Mouse (Mus musculus) embryo, embryonic 9.5 days (tissue): Measurements from ENCODE around the gene Pin4.
A peak's percentile ranks its signal among the peaks of the same experiment; 100 is the strongest.

Experiments
- DNase-seq: peaks from one replicate; pipeline ENCODE4 v3.0.0-alpha.2; 2017; ENCODE audit errors: extremely low spot score

The Pin4 gene

DNA sequence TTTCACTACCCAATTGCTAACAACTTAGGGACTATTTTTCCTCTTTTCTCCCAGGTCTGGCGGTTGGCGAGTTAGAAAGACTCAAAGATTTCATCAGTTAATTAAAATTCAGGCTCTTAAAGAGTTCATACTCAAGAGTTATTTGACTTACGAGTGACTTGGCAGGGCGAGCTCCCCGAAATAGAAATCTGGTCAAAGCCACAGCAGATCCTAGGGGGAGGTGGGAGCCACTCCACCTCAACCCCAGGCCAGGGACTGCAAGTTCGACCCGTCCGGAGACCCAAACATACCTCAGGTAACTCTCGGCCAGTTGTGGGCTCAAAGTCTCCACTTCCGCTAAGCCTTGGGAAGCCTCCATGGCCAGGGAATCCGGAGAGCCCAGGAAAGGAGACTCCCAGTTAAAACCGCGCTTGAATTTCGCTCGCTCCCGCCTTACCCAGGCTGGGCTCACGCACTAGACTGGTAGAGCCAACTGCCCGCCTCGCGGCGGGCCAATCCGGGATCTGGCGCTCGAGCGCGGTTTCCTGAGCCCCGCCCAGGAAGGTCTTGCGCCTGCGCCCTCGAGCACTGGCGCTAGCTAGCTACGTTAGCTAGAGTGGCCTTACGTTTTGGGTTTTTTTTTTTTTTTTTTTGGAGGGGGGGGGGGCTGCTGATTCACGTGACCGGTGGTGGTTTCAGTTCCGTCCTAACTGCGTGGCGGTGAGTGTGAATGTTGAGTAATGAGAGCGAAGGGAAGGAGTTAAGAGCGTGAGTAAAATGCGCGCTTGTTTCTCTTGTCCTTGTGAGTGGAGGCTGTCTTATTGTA is 37.6 kb downstream of the Pin4 start, which contains the start of gene Ercc6l:
Gene Ercc6l (minus strand): TSS at position 474 of the 805 bp plus-strand sequence.
- DNase-seq: peak; percentile 83

DNA sequence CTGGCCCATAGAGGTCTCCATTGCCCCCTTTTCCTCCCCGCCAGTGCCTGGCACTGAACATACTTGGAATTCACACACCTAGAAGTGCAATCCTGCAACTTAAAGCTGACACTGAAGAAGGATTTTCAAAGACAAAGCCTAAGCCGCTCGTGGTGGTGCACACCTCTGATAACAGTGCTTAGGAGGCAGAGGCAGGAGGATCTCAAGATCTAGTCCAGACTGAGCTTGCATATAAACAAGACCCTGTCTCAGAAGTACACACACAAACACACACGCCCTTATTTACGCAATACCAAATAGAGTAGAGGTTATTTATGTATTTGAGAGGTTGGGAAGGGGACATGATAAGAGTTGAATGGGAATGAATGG is 38.2 kb downstream of the Pin4 start:
- DNase-seq: no peak

DNA sequence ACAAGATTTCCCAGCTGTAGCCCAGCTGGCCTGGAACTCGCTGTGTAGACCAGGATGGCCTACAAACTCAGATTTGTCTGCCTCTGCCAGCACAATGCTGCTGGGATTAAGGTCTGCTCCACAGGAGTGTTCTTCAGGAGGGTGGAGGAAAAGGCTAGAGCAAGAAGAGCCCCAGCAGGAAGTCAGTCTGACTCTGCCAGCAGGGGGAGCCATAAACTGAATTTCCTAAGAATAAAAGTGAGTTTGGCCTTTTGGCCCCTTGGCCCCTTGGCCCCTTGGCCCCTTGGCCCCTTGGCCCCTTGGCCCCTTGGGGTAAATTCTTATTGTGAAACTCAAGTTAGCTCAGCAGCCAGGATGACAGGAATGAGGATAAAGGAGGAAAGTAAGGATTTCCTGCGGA is 40.5 kb downstream of the Pin4 start:
- peak; percentile 34 for DNase-seq

DNA sequence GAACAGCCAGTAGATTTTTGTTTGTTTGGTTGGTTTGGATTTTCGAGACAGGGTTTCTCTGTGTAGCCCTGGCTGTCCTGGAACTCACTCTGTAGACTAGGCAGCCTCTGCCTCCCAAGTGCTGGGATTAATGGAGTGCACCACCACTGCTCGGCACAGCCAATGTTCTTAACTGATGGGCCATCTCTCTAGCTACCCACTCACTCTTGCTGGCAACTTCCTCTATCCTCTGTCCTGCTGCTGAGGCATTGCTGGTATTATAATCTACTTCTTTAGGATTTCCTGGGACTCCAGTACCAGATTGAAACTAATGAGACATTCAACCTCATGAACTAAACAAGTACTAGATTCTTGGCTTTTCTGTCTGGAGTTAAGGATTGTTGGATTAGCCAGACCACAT is 41.3 kb downstream of the Pin4 start:
- no peak for DNase-seq

DNA sequence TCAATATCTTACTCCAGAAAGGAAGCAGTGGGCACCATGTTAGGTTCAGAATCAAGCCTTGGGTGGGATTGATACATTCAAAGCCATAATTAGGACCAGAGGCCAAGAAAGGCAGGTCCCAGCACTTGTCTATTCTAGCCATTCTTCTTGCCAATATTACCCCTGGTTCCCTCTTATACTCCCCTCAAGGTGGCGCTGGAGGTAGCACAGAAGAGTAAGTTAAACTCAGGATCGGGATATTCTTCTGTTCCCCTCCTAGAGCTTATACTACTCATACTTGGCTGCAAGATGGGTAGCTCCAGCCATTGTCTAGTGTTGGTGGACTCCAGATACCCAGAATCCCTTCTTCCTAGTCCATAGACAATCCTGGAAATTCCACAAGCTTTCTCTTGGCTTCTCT is 43.8 kb downstream of the Pin4 start:
- DNase-seq: no peak

GRCm38 (mm10) chrX:102163529-102163928 is 44.3 kb downstream of the Pin4 start:
- no peak for DNase-seq

- no peak for DNase-seq
These were observed 47.3 kb downstream of the Pin4 start for GRCm38 (mm10) chrX:102166521-102166920.

GRCm38 (mm10) chrX:102166986-102167385 is 47.7 kb downstream of the Pin4 start:
- DNase-seq: no peak

DNA sequence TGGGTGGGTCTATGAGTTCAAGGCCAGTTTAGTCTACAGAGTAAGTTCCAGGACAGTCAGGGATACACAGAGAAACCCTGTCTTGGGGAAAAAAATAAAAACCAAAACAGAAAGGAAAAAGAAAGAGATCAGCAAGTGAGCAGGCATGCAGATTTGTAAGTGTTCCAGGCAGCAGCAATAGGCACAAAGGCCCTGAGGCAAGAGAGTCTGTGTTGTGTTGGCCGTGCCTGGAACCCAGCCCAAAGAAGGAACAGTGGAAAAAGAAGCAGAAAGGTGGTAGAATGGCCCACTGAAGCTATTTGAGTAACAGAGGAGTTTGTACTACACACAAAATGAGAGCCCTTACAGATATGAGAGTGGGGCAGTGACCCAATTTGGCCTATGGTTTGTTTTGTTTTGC is 50.5 kb downstream of the Pin4 start:
- no peak for DNase-seq

GRCm38 (mm10) chrX:102170135-102170534 is 50.9 kb downstream of the Pin4 start:
- DNase-seq: no peak

GRCm38 (mm10) chrX:102170900-102171299 is 51.7 kb downstream of the Pin4 start:
- no peak for DNase-seq

DNA sequence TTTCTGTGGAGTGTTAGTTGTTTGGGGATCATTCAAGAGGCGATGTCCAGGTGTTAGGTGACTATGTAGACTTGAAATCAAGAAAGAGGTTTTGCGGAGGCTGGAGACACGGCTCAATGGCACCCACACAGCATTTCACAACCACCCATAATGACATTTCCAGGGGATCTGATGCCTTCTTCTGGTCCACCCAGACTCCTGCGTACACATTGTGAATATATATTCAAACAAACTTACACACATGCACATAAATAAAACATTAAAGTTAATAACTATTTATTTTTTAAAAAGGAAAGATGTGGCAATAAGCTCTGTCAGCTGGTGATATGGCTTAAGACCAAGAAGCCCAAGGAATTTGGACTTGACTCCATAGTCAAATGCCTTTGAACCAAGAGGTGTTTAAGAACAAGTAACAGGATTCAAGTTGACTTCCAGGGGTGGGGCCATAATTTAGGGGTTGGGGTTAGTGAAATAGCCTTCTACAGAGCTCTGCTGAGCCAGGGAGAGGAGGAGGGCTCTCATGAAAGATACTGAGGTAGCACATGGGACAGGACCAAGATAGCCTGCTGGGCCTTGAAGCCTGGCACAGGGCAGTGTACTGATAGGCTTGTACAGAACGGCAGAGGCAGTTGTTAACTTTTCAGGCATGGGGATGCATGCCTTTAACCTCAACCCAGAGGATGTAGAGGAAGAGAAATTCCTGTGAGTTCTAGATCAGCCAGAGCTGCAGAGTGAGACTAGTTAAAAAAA is 56.5 kb downstream of the Pin4 start:
- DNase-seq: no peak
